ENCODE assay signal across 8 mouse cellular contexts in genomic region chr4:131486821-131487220, GRCm38 (mm10).
DNase-seq lines count a peak whose midpoint lies in the region; ATAC-seq and TF ChIP-seq lines count a peak whose summit lies in the region.

No protein-coding gene starts in this region.

- no peak overlapping the region for H3K4me3 ChIP-seq in G1E (ENCODE audit: low read depth, low read length)
- no peak overlapping the region for H3K4me3 ChIP-seq in forebrain, embryonic 16.5 days (replicated peaks; ENCODE audit: low read length)
- H3K4me3 ChIP-seq in hindbrain, embryonic 13.5 days: no peak overlapping the region

- peak; percentile 98 for TF ChIP-seq CTCF in G1E (IDR thresholded peaks at IDR 0.05; ENCODE audit: low read depth, low read length)

- no peaks in the 10 kb centered on the region for H3K36me3 ChIP-seq in G1E (replicated peaks)
- H3K36me3 ChIP-seq in forebrain, embryonic 16.5 days (ENCODE audit: control insufficient read depth, insufficient read depth): no peaks in the 10 kb centered on the region
- H3K36me3 ChIP-seq in hindbrain, embryonic 13.5 days: no peaks in the 10 kb centered on the region

- no peak for ATAC-seq in G1E (ENCODE audit: extremely low read depth, insufficient number of reproducible peaks, low FRiP score, poor library complexity, severe bottlenecking)
- ATAC-seq in cerebellum, adult (ENCODE audit: insufficient number of reproducible peaks, low FRiP score, low TSS enrichment): peak; percentile 69
- ATAC-seq in forebrain, embryonic 16.5 days: peak; percentile 54
- peak; percentile 59 for ATAC-seq in hindbrain, embryonic 13.5 days (ENCODE audit: low FRiP score)

- no peak overlapping the region for H3K27ac ChIP-seq in forebrain, embryonic 16.5 days (ENCODE audit: low read length)
- peak overlapping the region; percentile 6 for H3K27ac ChIP-seq in hindbrain, embryonic 13.5 days

- H3K4me2 ChIP-seq in forebrain, embryonic 16.5 days (ENCODE audit: low read length): no peak overlapping the region
- no peak overlapping the region for H3K4me2 ChIP-seq in hindbrain, embryonic 13.5 days

- peaks cover 8% of the 10 kb centered on the region for H3K27me3 ChIP-seq in G1E (ENCODE audit: insufficient read depth, low read length)
- H3K27me3 ChIP-seq in forebrain, embryonic 16.5 days (replicated peaks; ENCODE audit: control insufficient read depth, insufficient read depth, low read length): no peaks in the 10 kb centered on the region
- no peaks in the 10 kb centered on the region for H3K27me3 ChIP-seq in hindbrain, embryonic 13.5 days

- no peaks in the 10 kb centered on the region for H3K4me1 ChIP-seq in G1E (ENCODE audit: insufficient read depth, low read depth, low read length)
- H3K4me1 ChIP-seq in forebrain, embryonic 16.5 days (replicated peaks; ENCODE audit: control insufficient read depth, insufficient read depth, low read length): peaks cover 41% of the 10 kb centered on the region
- H3K4me1 ChIP-seq in hindbrain, embryonic 13.5 days (replicated peaks): peaks cover 75% of the 10 kb centered on the region

- DNase-seq in G1E (ENCODE audit: low spot score): peak; percentile 47
- DNase-seq in layer of hippocampus, postnatal 10 days (ENCODE audit: low spot score in 2 of 2): peak; percentile 94 to 97
- DNase-seq in lung, postnatal 4 days: peak; percentile 66 to 76
- peak; percentile 90 to 94 for DNase-seq in right cerebral cortex, postnatal 10 days (ENCODE audit: low spot score in 2 of 2)
- DNase-seq in urinary bladder, postnatal 14 days (ENCODE audit: low spot score): peak; percentile 83

- no peaks in the 10 kb centered on the region for H3K9me3 ChIP-seq in G1E (replicated peaks)
- H3K9me3 ChIP-seq in forebrain, embryonic 16.5 days (ENCODE audit: control insufficient read depth, low read length): no peaks in the 10 kb centered on the region
- H3K9me3 ChIP-seq in hindbrain, embryonic 13.5 days: no peaks in the 10 kb centered on the region

- WGBS in forebrain, embryonic 16.5 days: 13% methylated on average over 4 of the region's 4 CpGs
- 11% methylated on average over 4 of the region's 4 CpGs for WGBS in hindbrain, embryonic 13.5 days

- no peak overlapping the region for H3K9ac ChIP-seq in forebrain, embryonic 16.5 days (replicated peaks; ENCODE audit: low read depth, low read length)
- H3K9ac ChIP-seq in hindbrain, embryonic 13.5 days: 0 out of 2 replicates have a peak overlapping the region, but pooled peaks have one; percentile 39
